Mouse (Mus musculus): ENCODE results near the gene Alyref.
A peak's percentile ranks its signal among the peaks of the same experiment; 100 is the strongest.
"Not testable (repeated sequence)": the region's sequence is repeated elsewhere in the genome, so short reads cannot be mapped to it uniquely, and the experiment has no call there.

The Alyref gene

GRCm38 (mm10) chr11:120573585-120574277 is 24.4 kb downstream of the Alyref start:
- no peak for DNase-seq (ENCODE audit: low read depth, low spot score)

GRCm38 (mm10) chr11:120572752-120573584 is 25.2 kb downstream of the Alyref start, which contains the start of gene P4hb:
Gene P4hb (minus strand): TSS chr11:120573253.
- DNase-seq (ENCODE audit: low read depth, low spot score) = peak; percentile 97

GRCm38 (mm10) chr11:120572417-120572751 is 25.8 kb downstream of the Alyref start:
- no peak for DNase-seq (ENCODE audit: low read depth, low spot score)

- no peak for DNase-seq (ENCODE audit: low read depth, low spot score)
Measured at GRCm38 (mm10) chr11:120571754-120572416, 26.3 kb downstream of the Alyref start.

DNA sequence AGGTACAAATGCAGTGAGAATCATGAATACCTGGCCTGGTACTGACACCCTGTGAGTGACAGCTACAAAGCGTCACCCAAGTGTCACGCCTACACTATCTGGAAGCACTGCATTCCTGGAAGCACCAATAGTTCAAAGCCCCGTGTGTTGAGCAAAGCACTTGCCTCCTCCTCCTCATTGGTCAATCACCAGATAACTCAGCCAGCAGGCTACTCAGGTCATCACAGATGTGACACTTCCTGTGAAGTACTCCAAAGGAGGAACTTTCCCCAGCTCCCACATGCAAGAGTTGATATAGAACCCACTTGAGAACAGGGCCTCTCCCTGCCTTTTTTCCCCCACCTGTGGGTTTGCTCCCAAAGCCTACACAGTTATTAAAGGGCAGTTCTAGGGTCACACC is 27.0 kb downstream of the Alyref start:
- DNase-seq (ENCODE audit: low read depth, low spot score) = no peak

- no peak for DNase-seq (ENCODE audit: low read depth, low spot score)
Measured at GRCm38 (mm10) chr11:120568324-120568723, 29.8 kb downstream of the Alyref start.

DNA sequence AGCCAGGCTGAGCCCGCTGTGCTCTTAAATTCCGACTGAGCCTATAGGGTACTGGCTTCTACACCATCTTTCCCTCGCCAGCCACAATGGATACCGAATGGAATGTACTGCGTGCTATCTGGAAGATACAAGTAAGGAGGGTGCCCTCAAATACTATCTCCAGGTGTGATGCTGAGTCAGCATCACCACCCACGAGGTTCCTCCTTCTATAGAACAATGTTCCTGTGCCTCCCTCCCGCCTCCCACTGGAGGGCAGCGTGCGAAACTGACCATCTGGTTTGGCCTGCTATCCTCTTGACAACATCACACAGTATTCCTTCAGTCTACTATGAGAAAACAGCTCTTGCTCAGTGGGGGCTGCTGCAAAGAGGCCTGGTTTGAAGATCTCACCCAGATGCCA is 33.1 kb downstream of the Alyref start:
- DNase-seq (ENCODE audit: low read depth, low spot score) = no peak

- DNase-seq (ENCODE audit: low read depth, low spot score) = no peak
Measured at GRCm38 (mm10) chr11:120562949-120563348, 35.2 kb downstream of the Alyref start.

GRCm38 (mm10) chr11:120560952-120561728 is 37.0 kb downstream of the Alyref start:
- DNase-seq (ENCODE audit: low read depth, low spot score) = no peak

- not testable (repeated sequence) for DNase-seq (ENCODE audit: low read depth, low spot score)
Measured at GRCm38 (mm10) chr11:120558843-120559242, 39.3 kb downstream of the Alyref start.

- no peak for DNase-seq (ENCODE audit: low read depth, low spot score)
Measured at GRCm38 (mm10) chr11:120555260-120555659, 42.9 kb downstream of the Alyref start.

- no peak for DNase-seq (ENCODE audit: low read depth, low spot score)
Measured at GRCm38 (mm10) chr11:120554834-120555233, 43.3 kb downstream of the Alyref start.

DNA sequence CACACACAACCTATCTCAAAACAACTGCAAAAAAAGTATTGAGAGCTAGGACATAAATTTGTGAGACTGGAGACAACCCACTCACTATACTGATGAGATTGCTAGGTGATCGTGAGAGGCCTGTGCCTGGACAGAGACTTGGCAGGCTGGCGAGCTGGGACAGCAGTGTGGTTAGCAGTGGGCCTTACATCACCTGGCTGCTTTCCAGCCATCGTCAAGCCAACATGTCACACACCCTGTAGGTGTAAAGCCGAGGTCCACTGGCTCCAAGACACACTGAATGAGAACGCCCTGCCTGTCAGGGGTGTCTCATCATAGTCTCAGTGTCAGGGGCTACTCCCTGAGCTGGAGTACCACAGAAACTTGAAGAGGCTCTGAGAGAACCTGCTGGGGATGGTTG is 45.4 kb downstream of the Alyref start:
- DNase-seq (ENCODE audit: low read depth, low spot score) = no peak

DNA sequence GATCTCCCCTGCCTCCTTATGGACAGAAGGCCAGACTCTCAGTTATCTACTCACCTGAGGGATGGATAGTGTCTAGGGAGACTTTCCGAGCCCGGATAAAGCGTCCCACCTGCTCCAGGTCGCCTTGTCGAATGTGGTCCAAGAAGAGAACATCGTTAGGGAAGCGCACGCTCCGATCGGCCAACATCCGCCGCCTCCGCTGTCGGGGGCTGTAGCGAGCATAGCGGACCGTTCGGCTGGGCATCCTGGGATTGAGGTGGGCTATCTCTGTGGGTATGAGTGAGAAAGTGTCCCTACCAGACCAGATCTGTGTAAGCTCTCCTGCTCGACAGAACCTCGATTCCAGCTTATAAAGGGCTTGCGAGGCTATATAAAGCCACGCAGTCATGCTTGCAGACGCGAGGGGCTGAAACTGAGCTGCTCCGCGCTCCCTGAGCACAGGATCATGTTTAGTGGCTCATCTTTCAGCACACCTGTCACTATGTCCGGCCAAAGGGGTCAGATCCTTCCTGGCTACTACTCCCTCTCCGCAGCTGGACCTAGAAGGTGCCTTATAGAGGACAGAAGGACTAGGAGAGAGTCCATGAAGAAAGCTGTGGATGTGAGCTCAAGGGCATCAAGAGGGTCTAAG is 47.2 kb downstream of the Alyref start, which contains the start of gene Ppp1r27:
Ppp1r27 (minus strand) TSS at position 323 of the 631 bp plus-strand sequence.
- DNase-seq (ENCODE audit: low read depth, low spot score) = no peak

DNA sequence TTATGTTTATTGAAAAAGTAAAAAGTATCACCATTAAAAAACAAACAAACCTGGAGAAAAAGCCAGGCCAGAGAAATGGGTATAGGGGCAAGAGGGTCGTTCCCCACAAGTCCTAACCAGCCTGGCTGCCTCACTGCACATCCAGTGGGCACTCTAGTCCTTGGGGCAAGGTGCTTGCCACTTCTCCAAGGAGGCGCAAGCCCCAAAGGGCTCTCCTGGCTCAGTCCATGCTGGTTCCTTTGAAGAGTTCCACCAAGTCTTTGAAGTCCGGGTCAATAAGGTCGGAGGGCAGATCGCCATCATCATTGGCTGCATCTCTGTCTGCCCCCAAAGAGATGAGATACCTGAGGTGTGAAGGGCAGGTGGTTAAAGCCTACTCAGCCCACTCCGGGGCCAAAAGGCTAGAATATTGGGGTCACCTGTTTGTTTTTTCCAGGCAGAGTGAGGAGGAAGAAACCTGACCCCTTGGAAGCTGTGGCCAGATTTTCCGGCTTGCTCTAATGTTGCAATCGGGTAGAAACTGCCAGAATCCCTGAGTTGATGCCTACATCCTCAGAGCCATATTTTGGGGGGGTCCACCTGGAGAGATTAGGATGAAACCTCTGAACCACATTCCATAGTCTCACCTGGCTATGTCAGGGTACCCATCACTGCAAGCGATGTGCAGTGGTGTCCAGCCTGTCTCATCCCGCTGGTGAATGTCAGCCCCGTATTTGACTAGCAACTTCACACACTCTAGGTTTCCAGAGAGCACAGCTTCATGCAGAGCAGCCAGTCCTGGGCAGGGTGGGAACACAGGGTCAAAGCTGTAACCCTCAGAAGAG is 48.0 kb downstream of the Alyref start:
- DNase-seq (ENCODE audit: low read depth, low spot score) = no peak

DNA sequence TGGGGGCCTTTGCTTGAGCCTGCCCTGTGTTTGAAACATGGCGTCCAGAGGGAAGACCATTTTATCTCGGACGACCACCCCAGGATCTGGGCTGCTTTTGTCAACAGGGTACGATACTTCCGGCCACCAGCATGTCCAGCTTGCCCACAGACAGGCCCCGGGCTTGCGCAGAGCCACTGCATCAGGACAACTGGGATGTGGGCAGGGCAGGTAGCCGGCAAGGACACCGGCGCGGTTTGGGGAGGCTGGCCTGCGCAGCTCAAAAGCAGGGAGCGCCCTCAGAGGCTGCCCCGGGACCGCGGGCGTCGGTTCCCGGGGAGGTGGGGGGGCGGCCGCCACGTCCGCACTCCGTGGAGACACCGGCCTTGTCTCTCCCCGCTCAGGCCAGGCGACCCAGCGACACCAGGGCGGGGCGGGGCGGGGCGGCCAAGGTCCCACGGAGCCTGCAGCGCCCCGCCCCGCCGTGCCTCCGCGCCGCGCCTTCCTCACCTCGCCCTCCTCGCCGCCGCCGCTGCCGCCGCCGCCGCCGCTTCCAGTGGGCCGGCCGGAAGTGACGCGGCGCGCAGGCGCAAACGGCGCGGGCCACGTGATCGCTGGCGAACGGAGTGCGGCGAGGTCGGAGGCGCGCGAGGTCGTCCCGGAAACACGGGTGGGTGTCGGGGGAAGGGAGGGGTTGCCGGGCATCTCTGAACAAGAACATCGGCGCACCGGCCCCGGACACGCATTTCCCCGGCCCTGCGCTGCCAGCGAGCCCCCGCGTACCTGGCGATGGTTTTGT is 48.8 kb downstream of the Alyref start, which contains the start of gene Mcrip1:
Mcrip1 (minus strand) TSS at position 560 of the 778 bp plus-strand sequence.
- peak; percentile 75 for DNase-seq (ENCODE audit: low read depth, low spot score)

DNA sequence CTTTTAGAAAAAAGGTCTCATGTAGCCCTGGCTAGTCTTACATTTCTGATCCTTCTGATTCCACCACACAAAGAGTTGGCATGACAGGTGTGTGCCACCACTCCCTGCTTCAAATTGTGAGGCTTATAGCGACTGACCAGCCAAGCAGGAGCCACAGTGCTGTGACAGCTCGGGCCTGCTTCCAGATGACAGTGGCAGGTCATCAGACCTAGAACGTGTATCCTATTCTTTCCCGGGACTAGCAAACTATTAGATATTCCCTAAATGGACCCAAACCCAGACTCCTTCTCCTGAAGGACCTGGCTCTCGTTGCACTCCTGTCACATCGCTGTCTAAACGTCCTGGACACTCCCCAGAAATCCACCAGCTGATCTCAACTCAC is 49.4 kb downstream of the Alyref start:
- DNase-seq (ENCODE audit: low read depth, low spot score) = no peak

- no peak for DNase-seq (ENCODE audit: low read depth, low spot score)
Measured at GRCm38 (mm10) chr11:120548214-120548613, 50.0 kb downstream of the Alyref start.

GRCm38 (mm10) chr11:120547469-120547868 is 50.7 kb downstream of the Alyref start:
- no peak for DNase-seq (ENCODE audit: low read depth, low spot score)

Data from retina, adult 2 months (tissue).